Mouse (Mus musculus): ENCODE data around the gene Zfp983. TPM values are rescaled to one million over a fixed set of nuclear protein-coding genes. Genes with fewer than 3 reads are reported as not detected.

Gene Zfp983
- total RNA-seq, 2 experiments from 2014 or later = 0.19 to 4.3 TPM

Other genes starting within 250 kb of the Zfp983 start
- gene Zfp54, start 227.4 kb upstream of the Zfp983 start, total RNA-seq (2015; ENCODE audit: low replicate concordance) = 0.58 and 2.7 TPM in 2 replicates
- 1.3 and 3.8 TPM in 2 replicates for gene Zfp54, start 227.4 kb upstream of the Zfp983 start, total RNA-seq (2017; ENCODE audit: low replicate concordance)
- 4.0 and 5.4 TPM in 2 replicates for gene Zfp51, start 200.2 kb upstream of the Zfp983 start, total RNA-seq (2015; ENCODE audit: low replicate concordance)
- 1.7 and 4.0 TPM in 2 replicates for gene Zfp51, start 200.2 kb upstream of the Zfp983 start, total RNA-seq (2017; ENCODE audit: low replicate concordance)
- 2.1 and 15.8 TPM in 2 replicates for gene Zfp53, start 161.6 kb upstream of the Zfp983 start, total RNA-seq (2015; ENCODE audit: low replicate concordance)
- 0.84 and 6.5 TPM in 2 replicates for gene Zfp53, start 161.6 kb upstream of the Zfp983 start, total RNA-seq (2017; ENCODE audit: low replicate concordance)
- gene Zfp52, start 115.1 kb upstream of the Zfp983 start, total RNA-seq (2015; ENCODE audit: low replicate concordance) = 9.4 and 13.3 TPM in 2 replicates
- 3.8 and 5.2 TPM in 2 replicates for gene Zfp52, start 115.1 kb upstream of the Zfp983 start, total RNA-seq (2017; ENCODE audit: low replicate concordance)
- gene Zfp948, start 83.6 kb upstream of the Zfp983 start, total RNA-seq (2015; ENCODE audit: low replicate concordance) = 2.5 and 3.3 TPM in 2 replicates
- 0.28 and 0.77 TPM in 2 replicates for gene Zfp948, start 83.6 kb upstream of the Zfp983 start, total RNA-seq (2017; ENCODE audit: low replicate concordance)
- gene Gm10226, start 41.2 kb downstream of the Zfp983 start, total RNA-seq (2015; ENCODE audit: low replicate concordance) = not detected in 2 replicates
- 56.8 TPM in 1 of 2 replicates, not detected in the other for gene Gm10226, start 41.2 kb downstream of the Zfp983 start, total RNA-seq (2017; ENCODE audit: low replicate concordance)
- gene Zfp760, start 57.1 kb downstream of the Zfp983 start, total RNA-seq (2015; ENCODE audit: low replicate concordance) = 0.63 and 10.2 TPM in 2 replicates
- 2.0 and 3.6 TPM in 2 replicates for gene Zfp760, start 57.1 kb downstream of the Zfp983 start, total RNA-seq (2017; ENCODE audit: low replicate concordance)
- 0.42 and 2.7 TPM in 2 replicates for gene Zfp229, start 80.2 kb downstream of the Zfp983 start, total RNA-seq (2015; ENCODE audit: low replicate concordance)
- 1.1 and 1.7 TPM in 2 replicates for gene Zfp229, start 80.2 kb downstream of the Zfp983 start, total RNA-seq (2017; ENCODE audit: low replicate concordance)
- 1.7 TPM in 1 of 2 replicates, not detected in the other for gene Zfp820, start 195.1 kb downstream of the Zfp983 start, total RNA-seq (2015; ENCODE audit: low replicate concordance)
- 2.0 TPM in 1 of 2 replicates, not detected in the other for gene Zfp820, start 195.1 kb downstream of the Zfp983 start, total RNA-seq (2017; ENCODE audit: low replicate concordance)

Measured in erythroblast, adult 5-6 weeks (primary cell).